Mouse (Mus musculus) erythroblast, embryonic 14.5 days (primary cell): ENCODE data around the gene Srsf11. TPM values are rescaled to one million over a fixed set of nuclear protein-coding genes. Genes with fewer than 3 reads are reported as not detected.

ENCODE experiments used
- H3K27me3 ChIP-seq: 2 replicates; pipeline ENCODE4 v1.6.1; 2012; ENCODE audit warnings: inconsistent platforms; ENCODE audit not compliant: control insufficient read depth
- H3K36me3 ChIP-seq: 2 replicates; pipeline ENCODE4 v1.6.1; 2012; ENCODE audit warnings: mild to moderate bottlenecking, inconsistent platforms; ENCODE audit not compliant: control insufficient read depth
- H3K4me1 ChIP-seq: 2 replicates; pipeline ENCODE4 v1.6.1; 2012; ENCODE audit warnings: inconsistent platforms; ENCODE audit not compliant: control insufficient read depth
- H3K4me3 ChIP-seq: replicated peaks from 2 replicates; pipeline ENCODE3; 2012; ENCODE audit warnings: moderate library complexity, mild to moderate bottlenecking, inconsistent platforms
- H3K9me3 ChIP-seq: 2 replicates; pipeline ENCODE4 v1.6.1; 2012; ENCODE audit warnings: low read length, inconsistent platforms, mixed read lengths; ENCODE audit not compliant: control insufficient read depth
- GATA1 ChIP-seq: IDR thresholded peaks from 2 replicates; pipeline ENCODE4 v1.6.1; 2012; ENCODE audit warnings: low read length, inconsistent platforms, mixed read lengths
- TAL1 ChIP-seq: IDR thresholded peaks from 3 replicates; pipeline ENCODE4 v1.6.1; 2012; ENCODE audit warnings: low read length, inconsistent platforms, mixed read lengths
- polyA plus RNA-seq: library from polyadenylated mRNA; stranded (reverse); fragments of >175 nt; gene quantifications from 2 replicates; pipeline ENCODE4 v1.2.3, GENCODE M21; 2012

The Srsf11 gene
- polyA plus RNA-seq, 1 experiment = 9.7 TPM

DNA sequence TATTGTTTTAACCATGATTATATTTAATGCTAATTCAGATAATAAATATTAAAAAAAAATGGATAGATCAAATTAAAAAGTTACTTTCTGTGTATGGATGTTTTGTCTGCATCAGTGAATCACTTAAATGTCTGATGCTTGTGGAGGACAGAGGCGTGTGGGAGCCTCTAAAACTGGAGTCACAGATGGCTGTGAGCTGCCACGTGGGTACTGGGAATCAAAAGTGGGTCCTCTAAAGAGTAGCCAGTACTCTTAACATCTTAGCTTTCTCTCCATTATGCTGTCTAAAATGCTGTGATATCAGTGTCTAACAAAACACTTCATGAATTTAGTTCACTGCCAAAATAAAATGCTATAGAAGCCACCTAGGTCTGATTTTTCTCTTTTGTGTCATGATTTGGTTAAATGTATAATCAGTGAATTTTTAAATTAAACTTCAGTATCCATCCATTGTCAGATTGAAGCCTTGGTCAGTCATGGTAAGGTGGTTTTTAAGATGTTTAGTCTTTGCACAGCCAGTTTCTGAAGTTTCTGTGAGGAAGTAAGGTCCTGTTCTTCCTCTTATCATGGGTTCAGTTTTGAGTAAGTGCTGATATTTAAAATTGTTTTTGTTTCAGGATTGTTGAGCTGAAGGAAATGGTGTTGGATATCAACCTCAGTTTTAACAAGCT is 24.3 kb upstream of the Srsf11 start:
- Histone ChIP-seq H3K27me3 (no peaks in the 10 kb centered on the region), H3K4me1 (no peaks in the 10 kb centered on the region), H3K36me3 (peaks cover 74% of the 10 kb centered on the region), H3K9me3 (no peaks in the 10 kb centered on the region), H3K4me3 (no peak overlapping the region)
- TF ChIP-seq TAL1 (no peak), GATA1 (no peak)

DNA sequence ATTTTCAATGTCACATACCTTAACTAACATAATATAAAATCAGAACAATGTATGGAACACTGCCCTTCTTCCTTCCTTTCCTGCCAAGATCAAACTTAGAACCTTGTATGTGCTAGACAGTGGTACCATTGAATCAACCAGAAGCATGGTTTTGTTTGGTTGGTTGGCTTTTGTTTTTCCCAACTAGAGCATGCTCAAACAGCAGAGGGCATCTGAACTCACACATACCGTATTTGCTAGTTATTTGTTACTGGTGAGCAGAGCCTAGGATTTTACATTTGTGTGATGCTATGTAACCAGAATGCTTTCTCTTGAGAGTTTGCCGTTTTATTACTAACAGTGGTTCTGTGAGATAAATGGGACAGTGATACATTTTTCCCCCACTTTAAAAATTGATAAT is 13.1 kb upstream of the Srsf11 start:
- TF ChIP-seq TAL1 (no peak), GATA1 (no peak)
- H3K9me3 ChIP-seq = no peaks in the 10 kb centered on the region
- H3K36me3 ChIP-seq = peaks cover 53% of the 10 kb centered on the region
- H3K4me3 ChIP-seq = no peak overlapping the region
- H3K27me3 ChIP-seq = no peaks in the 10 kb centered on the region
- H3K4me1 ChIP-seq = no peaks in the 10 kb centered on the region

DNA sequence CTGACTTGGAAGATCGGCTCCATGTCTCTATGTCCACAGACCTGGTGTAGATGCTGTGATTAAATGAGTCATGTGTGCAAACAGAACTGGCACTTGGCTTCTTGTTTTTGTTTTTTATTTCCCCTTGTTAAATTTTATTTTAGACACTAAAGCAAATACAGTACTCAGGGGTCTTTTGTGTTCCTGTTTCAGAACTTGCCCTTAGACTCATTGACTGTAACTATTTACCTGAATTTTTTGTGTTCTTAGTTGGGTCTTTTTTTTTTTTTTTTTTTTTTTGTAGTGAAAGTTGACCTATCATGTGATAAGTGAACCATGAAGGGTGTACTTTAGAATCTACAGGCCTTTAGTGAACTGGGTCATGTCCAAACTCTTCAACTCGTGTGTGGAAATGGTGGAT is 4.3 kb upstream of the Srsf11 start:
- TF ChIP-seq GATA1 = no peak
- TF ChIP-seq TAL1 = no peak
- Histone ChIP-seq H3K4me3 (no peak overlapping the region), H3K27me3 (no peaks in the 10 kb centered on the region), H3K9me3 (no peaks in the 10 kb centered on the region), H3K4me1 (peaks cover 18% of the 10 kb centered on the region), H3K36me3 (peaks cover 15% of the 10 kb centered on the region)

DNA sequence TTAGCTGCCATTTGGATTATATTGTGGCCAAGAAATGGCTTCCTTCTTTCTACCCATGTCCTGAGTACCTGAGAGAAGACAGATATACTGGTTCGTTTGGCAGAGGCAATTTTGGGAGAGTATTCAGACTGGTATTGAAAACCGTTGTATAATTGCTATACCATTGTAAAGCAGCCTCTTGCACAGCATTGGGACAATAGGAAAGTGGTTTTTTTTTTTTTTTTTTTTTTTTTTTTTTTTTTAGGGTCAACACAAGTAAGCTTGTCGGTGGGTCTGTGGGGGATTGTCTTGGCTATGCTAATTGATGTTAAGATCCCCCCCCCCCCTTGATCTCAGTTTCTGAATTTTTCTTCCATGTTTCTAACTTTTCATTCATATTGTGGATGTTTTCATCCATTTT is 1.7 kb upstream of the Srsf11 start:
- Histone ChIP-seq H3K4me1 (peaks cover 37% of the 10 kb centered on the region), H3K36me3 (peaks cover 22% of the 10 kb centered on the region), H3K9me3 (no peaks in the 10 kb centered on the region), H3K27me3 (no peaks in the 10 kb centered on the region), H3K4me3 (peak overlapping the region; percentile 10)
- TF ChIP-seq GATA1 = no peak
- TF ChIP-seq TAL1 = no peak

DNA sequence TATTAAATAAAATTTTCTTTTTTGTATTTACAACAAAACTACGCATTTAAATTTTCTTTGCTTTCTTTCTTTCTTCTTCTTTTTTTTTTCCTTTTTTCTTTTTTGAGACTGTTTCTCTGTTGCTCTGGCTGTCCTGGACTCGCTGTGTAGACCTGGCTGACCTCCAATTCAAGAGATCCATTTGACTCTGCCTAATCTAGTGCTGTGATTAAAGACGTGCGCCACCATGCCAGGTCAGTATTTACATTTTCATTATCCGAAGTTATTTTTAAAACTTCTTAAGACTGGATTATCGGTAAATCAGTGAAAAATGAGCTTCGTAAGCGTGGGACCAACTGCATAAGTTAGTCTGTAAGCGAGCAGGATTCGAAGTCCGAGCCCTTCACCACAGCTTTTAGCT is 573 bp downstream of the Srsf11 start:
- peak overlapping the region; percentile 90 for H3K4me3 ChIP-seq
- peaks cover 15% of the 10 kb centered on the region for H3K36me3 ChIP-seq
- TF ChIP-seq TAL1 (no peak), GATA1 (no peak)
- no peaks in the 10 kb centered on the region for H3K9me3 ChIP-seq
- H3K27me3 ChIP-seq = no peaks in the 10 kb centered on the region
- peaks cover 47% of the 10 kb centered on the region for H3K4me1 ChIP-seq

DNA sequence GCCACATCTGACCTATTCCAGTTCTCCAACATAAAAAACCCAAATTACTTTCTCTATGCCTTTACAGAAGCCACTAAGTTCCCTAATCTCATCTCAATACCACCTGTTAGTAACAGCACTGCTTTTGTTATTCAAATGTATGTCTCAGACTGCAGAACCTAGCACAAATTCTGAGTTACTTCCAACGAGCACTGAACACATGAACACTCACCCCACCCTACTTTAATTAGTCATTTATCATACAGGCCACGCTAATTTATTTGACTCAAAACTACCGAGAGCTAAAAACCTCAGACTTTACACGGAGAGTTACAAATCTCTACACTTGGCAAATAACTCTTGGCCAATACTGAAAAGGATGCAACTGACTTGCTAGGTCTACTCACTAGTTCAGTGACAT is 4.3 kb downstream of the Srsf11 start:
- Histone ChIP-seq H3K36me3 (peaks cover 33% of the 10 kb centered on the region), H3K4me1 (peaks cover 47% of the 10 kb centered on the region), H3K27me3 (no peaks in the 10 kb centered on the region), H3K4me3 (peak overlapping the region; percentile 94), H3K9me3 (no peaks in the 10 kb centered on the region)
- TF ChIP-seq TAL1 = no peak
- TF ChIP-seq GATA1 = no peak

DNA sequence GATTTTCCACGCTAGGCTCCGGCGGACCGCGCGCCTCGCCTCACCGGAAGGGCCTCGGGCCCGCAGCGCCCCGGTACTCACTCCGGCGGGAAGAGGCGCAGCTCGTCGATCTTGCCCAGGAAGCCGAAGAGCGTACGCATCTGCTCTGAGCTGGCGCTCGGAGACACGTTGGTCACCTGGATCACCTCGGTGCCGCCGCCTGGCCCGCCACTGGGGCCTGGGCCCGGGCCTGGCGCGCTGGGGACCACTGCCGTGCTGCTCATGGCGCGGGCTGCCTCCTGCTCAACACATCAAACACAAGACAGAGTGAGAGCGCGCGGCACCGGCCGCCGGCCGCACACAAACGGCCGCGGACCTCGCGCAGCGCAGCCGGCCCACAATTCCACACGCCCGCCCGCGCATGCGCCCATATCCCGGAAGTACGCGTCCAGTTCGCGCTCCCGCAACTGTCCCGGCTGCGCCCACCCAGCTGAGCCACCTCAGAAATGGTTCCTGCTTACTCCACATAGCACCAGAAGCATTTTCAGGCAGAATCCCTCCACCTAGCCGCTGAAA is 5.0 kb downstream of the Srsf11 start:
- H3K4me1 ChIP-seq = peaks cover 49% of the 10 kb centered on the region
- no peaks in the 10 kb centered on the region for H3K9me3 ChIP-seq
- H3K36me3 ChIP-seq = peaks cover 40% of the 10 kb centered on the region
- H3K27me3 ChIP-seq = no peaks in the 10 kb centered on the region
- peak overlapping the region; percentile 94 for H3K4me3 ChIP-seq
- TF ChIP-seq GATA1 (no peak), TAL1 (no peak)

DNA sequence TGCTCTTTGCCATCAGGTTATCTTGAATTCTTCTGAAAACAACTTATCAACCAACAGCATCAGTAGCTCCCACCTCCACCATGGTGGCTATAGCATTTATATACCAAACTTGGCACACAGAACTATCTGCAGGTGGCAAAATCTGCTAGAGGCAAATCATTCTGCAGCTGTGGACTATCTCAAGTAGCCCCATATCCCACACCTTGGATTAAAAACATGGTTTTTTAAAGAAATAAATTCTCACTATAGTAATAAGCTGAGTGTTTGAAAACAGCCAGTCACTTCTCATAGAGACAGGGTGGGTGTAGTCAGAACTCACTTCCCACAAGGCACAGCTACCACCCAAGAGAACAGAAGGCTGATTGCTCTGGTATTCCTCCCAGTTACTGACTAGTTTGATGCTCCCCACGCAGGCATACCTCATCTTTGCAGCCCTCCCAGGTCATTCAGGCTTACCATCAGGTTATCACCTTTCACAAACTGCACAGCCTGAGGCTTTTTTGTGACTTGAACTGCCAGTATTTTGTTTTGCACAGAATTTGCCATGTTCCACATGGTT is 26.6 kb downstream of the Srsf11 start:
- no peaks in the 10 kb centered on the region for H3K9me3 ChIP-seq
- no peak overlapping the region for H3K4me3 ChIP-seq
- no peaks in the 10 kb centered on the region for H3K27me3 ChIP-seq
- no peak for TF ChIP-seq TAL1
- TF ChIP-seq GATA1 = no peak
- no peaks in the 10 kb centered on the region for H3K4me1 ChIP-seq
- H3K36me3 ChIP-seq = peaks cover 93% of the 10 kb centered on the region

DNA sequence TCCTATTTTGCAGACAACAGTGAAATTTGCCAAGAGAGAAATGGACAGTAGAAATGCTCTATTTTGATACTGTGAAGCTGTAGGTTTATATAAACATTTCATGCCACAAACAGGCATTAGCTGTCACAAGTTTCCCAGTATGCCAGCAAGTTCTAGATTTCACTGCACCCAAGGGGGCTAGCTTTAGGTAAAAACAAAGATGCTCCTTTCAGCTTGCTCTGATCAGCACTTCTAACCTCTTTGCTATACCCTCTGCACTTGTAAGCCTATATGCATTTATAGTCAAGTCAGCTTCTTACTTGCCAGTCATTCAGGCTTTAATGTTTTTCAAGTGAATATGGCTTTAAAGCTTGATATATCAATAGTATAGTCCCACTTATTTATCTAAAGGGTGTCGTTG is 27.8 kb downstream of the Srsf11 start:
- no peaks in the 10 kb centered on the region for H3K4me1 ChIP-seq
- TF ChIP-seq GATA1 = no peak
- TF ChIP-seq TAL1 = no peak
- H3K36me3 ChIP-seq = peaks cover 90% of the 10 kb centered on the region
- H3K9me3 ChIP-seq = no peaks in the 10 kb centered on the region
- no peaks in the 10 kb centered on the region for H3K27me3 ChIP-seq
- H3K4me3 ChIP-seq = no peak overlapping the region
